Mouse (Mus musculus) telencephalon, adult 2 months (tissue): ENCODE measurements around the gene Ubl4b.
A peak's percentile ranks its signal among the peaks of the same experiment; 100 is the strongest.

Experiments used
- DNase-seq: peaks from one replicate; pipeline ENCODE4 v3.0.0-alpha.2; 2011; ENCODE audit warnings: low read depth, low spot score

The Ubl4b gene

GRCm38 (mm10) chr3:107554842-107555241 is at the start of gene Ubl4b:
Ubl4b (minus strand) TSS chr3:107555073.
- DNase-seq, result no peak

GRCm38 (mm10) chr3:107600127-107600526 is 45.3 kb upstream of the Ubl4b start:
- DNase-seq, result no peak

- DNase-seq, result no peak
These were observed 42.9 kb upstream of the Ubl4b start for GRCm38 (mm10) chr3:107597586-107598389.

- DNase-seq, result no peak
These were observed 42.3 kb upstream of the Ubl4b start for GRCm38 (mm10) chr3:107597134-107597533.

- no peak for DNase-seq
These were observed 41.7 kb upstream of the Ubl4b start for GRCm38 (mm10) chr3:107596559-107596958.

GRCm38 (mm10) chr3:107595938-107596461 is 41.1 kb upstream of the Ubl4b start:
- no peak for DNase-seq

- DNase-seq, result no peak
These were observed 40.5 kb upstream of the Ubl4b start for GRCm38 (mm10) chr3:107595264-107595937.

- DNase-seq, result no peak
These were observed 39.9 kb upstream of the Ubl4b start, which contains the start of gene Alx3 for GRCm38 (mm10) chr3:107594662-107595263. Alx3 (plus strand) TSS chr3:107595031.

- no peak for DNase-seq
These were observed 38.8 kb upstream of the Ubl4b start for GRCm38 (mm10) chr3:107593632-107594031.

- no peak for DNase-seq
These were observed 36.7 kb upstream of the Ubl4b start for GRCm38 (mm10) chr3:107591612-107592011.

GRCm38 (mm10) chr3:107586504-107586903 is 31.6 kb upstream of the Ubl4b start:
- DNase-seq, result no peak

- DNase-seq, result no peak
These were observed 29.0 kb upstream of the Ubl4b start for GRCm38 (mm10) chr3:107583893-107584292.

- no peak for DNase-seq
These were observed 28.2 kb upstream of the Ubl4b start for GRCm38 (mm10) chr3:107582875-107583767.

GRCm38 (mm10) chr3:107582130-107582874 is 27.4 kb upstream of the Ubl4b start:
- DNase-seq, result no peak

GRCm38 (mm10) chr3:107581103-107582010 is 26.5 kb upstream of the Ubl4b start:
- DNase-seq, result no peak

- DNase-seq, result peak; percentile 42
These were observed 24.6 kb upstream of the Ubl4b start for GRCm38 (mm10) chr3:107579466-107579865.

GRCm38 (mm10) chr3:107577810-107578390 is 23.0 kb upstream of the Ubl4b start:
- no peak for DNase-seq

GRCm38 (mm10) chr3:107576807-107577206 is 21.9 kb upstream of the Ubl4b start:
- DNase-seq, result no peak

- no peak for DNase-seq
These were observed 16.3 kb upstream of the Ubl4b start for GRCm38 (mm10) chr3:107571205-107571604.
